Comparison of ENCODE assay signal across 38 mouse cellular contexts in the genomic region with DNA sequence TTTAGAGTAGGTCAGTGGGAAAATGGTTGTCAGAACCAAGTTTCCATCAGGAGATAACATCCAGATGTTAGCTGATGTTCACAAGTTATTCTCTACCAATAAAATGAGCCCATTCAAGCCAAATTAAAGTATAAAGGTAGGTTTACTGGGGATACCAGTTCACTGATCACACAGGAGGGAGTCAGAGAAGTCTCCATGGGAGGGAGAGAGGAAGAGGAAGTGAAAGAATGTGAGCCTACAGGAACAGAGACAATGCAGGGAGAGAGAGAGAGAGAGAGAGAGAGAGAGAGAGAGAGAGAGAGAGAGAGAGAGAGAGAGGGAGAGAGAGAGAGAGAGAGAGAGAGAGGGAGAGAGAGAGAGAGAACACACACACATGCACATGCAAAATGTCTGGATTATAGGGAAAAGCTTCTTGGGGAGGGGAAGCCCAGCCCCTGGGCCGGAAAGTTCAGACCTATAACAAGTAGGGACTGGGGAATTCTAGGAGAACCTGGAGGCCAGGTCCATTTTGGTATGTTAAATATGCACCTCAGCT. TPM values are rescaled to one million over a fixed set of nuclear protein-coding genes. Genes with fewer than 3 reads are reported as not detected.
"Had no signal": no experiment of that assay in that cellular context is flagged by ENCODE, and none has a peak within 500 bp of the region (broad histone marks: within the 10 kb centered on the region; RNA-seq: fewer than 3 reads in every experiment).

No protein-coding gene starts in this region.

- H3K27ac ChIP-seq: heart, embryonic 10.5 days; hindbrain, embryonic 10.5 days; hindbrain, embryonic 12.5 days; hindbrain, embryonic 14.5 days; intestine, embryonic 15.5 days; layer of hippocampus, adult 2 months; limb, embryonic 13.5 days; limb, embryonic 15.5 days; liver, embryonic 13.5 days; liver, embryonic 15.5 days had no signal

- ATAC-seq: inflammation-experienced regulatory T-cells, adult 6 months; intestine, embryonic 15.5 days had no signal

- DNase-seq: gastrocnemius, postnatal 14 days; gastrocnemius, postnatal 36 days; heart, postnatal 10 days; heart, postnatal 4 days; kidney, adult 18-20 months; kidney, adult 8-10 months; kidney, postnatal 10 days; kidney, postnatal 25 days; kidney, postnatal 4 days; layer of hippocampus, adult 9-11 months; layer of hippocampus, postnatal 36 days; left cerebral cortex, postnatal 4 days; liver, embryonic 13.5 days had no signal

- H3K9me3 ChIP-seq: heart, embryonic 10.5 days; heart, embryonic 12.5 days; hindbrain, embryonic 10.5 days; hindbrain, embryonic 12.5 days; intestine, embryonic 15.5 days; limb, embryonic 13.5 days; limb, embryonic 15.5 days; liver, embryonic 13.5 days; liver, embryonic 15.5 days had no signal

- H3K4me3 ChIP-seq: heart, embryonic 10.5 days; heart, embryonic 12.5 days; hindbrain, embryonic 10.5 days; hindbrain, embryonic 12.5 days; intestine, embryonic 15.5 days; layer of hippocampus, adult 2 months; limb, embryonic 13.5 days; limb, embryonic 15.5 days; liver, embryonic 13.5 days; liver, embryonic 15.5 days had no signal

- H3K27me3 ChIP-seq: heart, embryonic 12.5 days; hindbrain, embryonic 12.5 days; intestine, embryonic 15.5 days; limb, embryonic 13.5 days; limb, embryonic 15.5 days; liver, embryonic 13.5 days; liver, embryonic 15.5 days had no signal

- H3K4me1 ChIP-seq: heart, embryonic 10.5 days; heart, embryonic 12.5 days; hindbrain, embryonic 10.5 days; hindbrain, embryonic 12.5 days; intestine, embryonic 15.5 days; limb, embryonic 13.5 days; limb, embryonic 15.5 days; liver, embryonic 13.5 days; liver, embryonic 15.5 days had no signal

- H3K9ac ChIP-seq: heart, embryonic 12.5 days; hindbrain, embryonic 12.5 days; hindbrain, embryonic 14.5 days; intestine, embryonic 15.5 days; limb, embryonic 13.5 days; limb, embryonic 15.5 days; liver, embryonic 13.5 days; liver, embryonic 15.5 days had no signal

- H3K4me2 ChIP-seq: heart, embryonic 12.5 days; hindbrain, embryonic 12.5 days; hindbrain, embryonic 14.5 days; intestine, embryonic 15.5 days; limb, embryonic 13.5 days; limb, embryonic 15.5 days; liver, embryonic 13.5 days; liver, embryonic 15.5 days had no signal

- H3K36me3 ChIP-seq: heart, embryonic 10.5 days; heart, embryonic 12.5 days; hindbrain, embryonic 10.5 days; hindbrain, embryonic 12.5 days; intestine, embryonic 15.5 days; limb, embryonic 13.5 days; limb, embryonic 15.5 days; liver, embryonic 13.5 days; liver, embryonic 15.5 days had no signal

RNA-seq across cellular contexts. Expression of gene Mefv, which starts 15.4 kb away (rescaled TPM):
- total RNA-seq: gastrocnemius, adult 18-20 months; gastrocnemius, adult 8-10 months; gastrocnemius, postnatal 14 days; gastrocnemius, postnatal 36 days; heart, adult 8-10 months; heart, postnatal 10 days; heart, postnatal 25 days; heart, postnatal 4 days; layer of hippocampus, adult 2 months; layer of hippocampus, postnatal 14 days; layer of hippocampus, postnatal 36 days; left cerebral cortex, adult 18-20 months; left cerebral cortex, adult 8-10 months; left cerebral cortex, postnatal 10 days; left cerebral cortex, postnatal 25 days; left cerebral cortex, postnatal 4 days had no signal
- polyA plus RNA-seq: frontal cortex, adult 2 months; heart, embryonic 10.5 days; heart, embryonic 12.5 days; heart, embryonic 14.5 days; hindbrain, embryonic 10.5 days; hindbrain, embryonic 12.5 days; hindbrain, embryonic 14.5 days; inflammation-experienced regulatory T-cells, adult 6 months; intestine, embryonic 15.5 days; kidney, embryonic 14.5 days; kidney, embryonic 16.5 days; limb, embryonic 11.5 days; limb, embryonic 13.5 days had no signal
